In the genomic region with DNA sequence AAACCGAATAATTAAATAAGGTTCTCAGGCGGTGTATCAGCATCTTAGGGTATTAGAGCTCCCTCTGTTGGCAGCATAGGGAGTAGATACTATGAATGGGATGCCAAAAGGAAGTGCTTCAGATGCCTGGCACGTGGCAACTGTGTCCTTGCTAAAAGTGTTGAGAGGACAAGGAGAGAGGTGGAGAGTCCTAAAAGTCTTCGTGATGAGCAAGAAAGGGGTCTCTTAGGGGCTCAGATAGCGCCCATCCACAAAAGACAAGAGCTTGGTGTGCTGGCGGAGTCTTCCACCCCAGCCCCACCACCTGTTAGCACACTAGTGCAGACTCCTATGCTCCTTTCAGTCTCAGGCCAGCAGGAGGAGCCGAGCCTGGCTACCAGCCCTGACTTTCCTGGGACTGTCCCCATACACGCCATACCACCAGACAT, we compare ENCODE assay signal across 8 mouse cellular contexts.
DNase-seq lines count a peak whose midpoint lies in the region; ATAC-seq and TF ChIP-seq lines count a peak whose summit lies in the region.

No protein-coding gene starts in this region.

- TF ChIP-seq CTCF in heart, postnatal 0 days (IDR thresholded peaks at IDR 0.05; ENCODE audit: low read depth) = peak; percentile 80

- H3K9ac ChIP-seq in limb, embryonic 11.5 days (ENCODE audit: low read length) = no peak overlapping the region
- no peak overlapping the region for H3K9ac ChIP-seq in heart, postnatal 0 days (replicated peaks; ENCODE audit: low read depth, low read length)

- DNase-seq in limb, embryonic 11.5 days (ENCODE audit: low spot score) = peak; percentile 40
- DNase-seq in limb, embryonic 10.5 days (ENCODE audit: low spot score) = no peak
- peak; percentile 29 for DNase-seq in adrenal gland, postnatal 25 days
- DNase-seq in heart, postnatal 0 days (ENCODE audit: low spot score) = peak; percentile 77
- peak; percentile 56 for DNase-seq in kidney, postnatal 14 days
- peak; percentile 83 for DNase-seq in lung, postnatal 36 days
- DNase-seq in right cerebral cortex, postnatal 4 days = peak; percentile 23

- no peaks in the 10 kb centered on the region for H3K36me3 ChIP-seq in limb, embryonic 11.5 days (ENCODE audit: control insufficient read depth, insufficient read depth, low read length)
- H3K36me3 ChIP-seq in limb, embryonic 10.5 days = no peaks in the 10 kb centered on the region
- H3K36me3 ChIP-seq in heart, postnatal 0 days (replicated peaks; ENCODE audit: control insufficient read depth, insufficient read depth, low read length) = no peaks in the 10 kb centered on the region

- H3K27ac ChIP-seq in limb, embryonic 11.5 days (replicated peaks; ENCODE audit: low read depth, low read length) = no peak overlapping the region
- H3K27ac ChIP-seq in limb, embryonic 10.5 days = no peak overlapping the region
- no peak overlapping the region for H3K27ac ChIP-seq in heart, postnatal 0 days (ENCODE audit: low read depth)

- H3K4me3 ChIP-seq in limb, embryonic 11.5 days (ENCODE audit: low read depth, low read length) = no peak overlapping the region
- no peak overlapping the region for H3K4me3 ChIP-seq in limb, embryonic 10.5 days
- no peak overlapping the region for H3K4me3 ChIP-seq in heart, postnatal 0 days (ENCODE audit: low read depth, low read length)

- H3K4me2 ChIP-seq in limb, embryonic 11.5 days (ENCODE audit: low read depth, severe bottlenecking) = no peak overlapping the region
- 0 out of 2 replicates have a peak overlapping the region, but pooled peaks have one; percentile 35 for H3K4me2 ChIP-seq in heart, postnatal 0 days (ENCODE audit: low read depth, low read length)

- ATAC-seq in limb, embryonic 11.5 days (ENCODE audit: insufficient number of reproducible peaks, low FRiP score, low TSS enrichment, low read depth) = peak; percentile 60; the same call in 1 of the 2 replicates
- ATAC-seq in erythroid progenitor cell, adult 5-6 weeks (replicated peaks; ENCODE audit: low FRiP score, poor library complexity, severe bottlenecking) = peak; percentile 54
- ATAC-seq in heart, postnatal 0 days (ENCODE audit: insufficient read depth, low read depth) = peak; percentile 86

- H3K9me3 ChIP-seq in limb, embryonic 11.5 days (ENCODE audit: control insufficient read depth, low read length) = no peaks in the 10 kb centered on the region
- H3K9me3 ChIP-seq in limb, embryonic 10.5 days (replicated peaks) = no peaks in the 10 kb centered on the region
- H3K9me3 ChIP-seq in heart, postnatal 0 days (replicated peaks; ENCODE audit: control insufficient read depth, low read length) = no peaks in the 10 kb centered on the region

- no peaks in the 10 kb centered on the region for H3K4me1 ChIP-seq in limb, embryonic 11.5 days (ENCODE audit: control insufficient read depth, insufficient read depth, low read length)
- no peaks in the 10 kb centered on the region; the same call in 1 of the 2 replicates for H3K4me1 ChIP-seq in limb, embryonic 10.5 days
- H3K4me1 ChIP-seq in heart, postnatal 0 days (ENCODE audit: control insufficient read depth, insufficient read depth) = no peaks in the 10 kb centered on the region

- WGBS in limb, embryonic 11.5 days = 25% methylated on average over 8 of the region's 8 CpGs
- 20% methylated on average over 8 of the region's 8 CpGs for WGBS in limb, embryonic 10.5 days
- WGBS in heart, postnatal 0 days = 8% methylated on average over 8 of the region's 8 CpGs

- no peaks in the 10 kb centered on the region for H3K27me3 ChIP-seq in limb, embryonic 11.5 days (ENCODE audit: control insufficient read depth, insufficient read depth, low read length)
- H3K27me3 ChIP-seq in limb, embryonic 10.5 days (ENCODE audit: low read depth, poor library complexity, severe bottlenecking) = 0 out of 2 replicates have a peak, but pooled peaks cover 6% of the 10 kb centered on the region
- peaks cover 4% of the 10 kb centered on the region; the same call in 1 of the 2 replicates for H3K27me3 ChIP-seq in heart, postnatal 0 days (ENCODE audit: control insufficient read depth, insufficient read depth, low read length)

- TF ChIP-seq EP300 in heart, postnatal 0 days (IDR thresholded peaks at IDR 0.05; ENCODE audit: low read depth) = no peak
